Mouse (Mus musculus): ENCODE results near the gene Thbd. TPM values are rescaled to one million over a fixed set of nuclear protein-coding genes. Genes with fewer than 3 reads are reported as not detected.

Gene Thbd
- polyA plus RNA-seq, 1 experiment from 2014 or later, result 23.5 TPM

- no peaks in the 10 kb centered on the region for H3K27me3 ChIP-seq
- H3K4me1 ChIP-seq, result no peaks in the 10 kb centered on the region
- 85% methylated on average over 4 of the region's 4 CpGs for WGBS
- H3K4me2 ChIP-seq (replicated peaks), result no peak overlapping the region
- ATAC-seq (ENCODE audit: low FRiP score, low read depth), result no peak; the same call in 1 of the 2 replicates
- no peak overlapping the region for H3K27ac ChIP-seq (replicated peaks)
- H3K36me3 ChIP-seq, result no peaks in the 10 kb centered on the region
- no peak overlapping the region for H3K4me3 ChIP-seq
- H3K9ac ChIP-seq (replicated peaks), result no peak overlapping the region
- H3K9me3 ChIP-seq, result no peaks in the 10 kb centered on the region
Measured at GRCm38 (mm10) chr2:148442172-148442571, 34.2 kb upstream of the Thbd start.

- H3K4me3 ChIP-seq, result no peak overlapping the region
- no peaks in the 10 kb centered on the region for H3K27me3 ChIP-seq
- no peak for ATAC-seq (ENCODE audit: low FRiP score, low read depth)
- no peaks in the 10 kb centered on the region for H3K36me3 ChIP-seq
- WGBS, result 89% methylated on average over 10 of the region's 10 CpGs
- H3K9ac ChIP-seq (replicated peaks), result no peak overlapping the region
- H3K27ac ChIP-seq (replicated peaks), result no peak overlapping the region
- no peaks in the 10 kb centered on the region for H3K4me1 ChIP-seq
- no peak overlapping the region for H3K4me2 ChIP-seq (replicated peaks)
- H3K9me3 ChIP-seq, result no peaks in the 10 kb centered on the region
Measured at GRCm38 (mm10) chr2:148441421-148441820, 33.4 kb upstream of the Thbd start.

GRCm38 (mm10) chr2:148439691-148440276 is 31.8 kb upstream of the Thbd start:
- WGBS, result 72% methylated on average over 3 of the region's 3 CpGs
- no peaks in the 10 kb centered on the region for H3K9me3 ChIP-seq
- H3K4me3 ChIP-seq, result no peak overlapping the region
- H3K27ac ChIP-seq (replicated peaks), result no peak overlapping the region
- ATAC-seq (ENCODE audit: low FRiP score, low read depth), result no peak
- 0 out of 2 replicates have a peak, but pooled peaks cover 4% of the 10 kb centered on the region for H3K4me1 ChIP-seq
- H3K36me3 ChIP-seq, result no peaks in the 10 kb centered on the region
- H3K4me2 ChIP-seq (replicated peaks), result no peak overlapping the region
- H3K9ac ChIP-seq (replicated peaks), result no peak overlapping the region
- H3K27me3 ChIP-seq, result no peaks in the 10 kb centered on the region

- no peaks in the 10 kb centered on the region for H3K27me3 ChIP-seq
- no peaks in the 10 kb centered on the region for H3K9me3 ChIP-seq
- 28% methylated on average over 3 of the region's 3 CpGs for WGBS
- H3K4me1 ChIP-seq, result 0 out of 2 replicates have a peak, but pooled peaks cover 4% of the 10 kb centered on the region
- H3K36me3 ChIP-seq, result no peaks in the 10 kb centered on the region
- ATAC-seq (ENCODE audit: low FRiP score, low read depth), result no peak
- H3K9ac ChIP-seq (replicated peaks), result no peak overlapping the region
- H3K4me2 ChIP-seq (replicated peaks), result no peak overlapping the region
- no peak overlapping the region for H3K4me3 ChIP-seq
- no peak overlapping the region for H3K27ac ChIP-seq (replicated peaks)
Measured at GRCm38 (mm10) chr2:148436285-148436684, 28.3 kb upstream of the Thbd start.

GRCm38 (mm10) chr2:148432346-148432745 is 24.4 kb upstream of the Thbd start:
- Histone ChIP-seq H3K4me3 (no peak overlapping the region), H3K4me1 (0 out of 2 replicates have a peak, but pooled peaks cover 4% of the 10 kb centered on the region), H3K36me3 (no peaks in the 10 kb centered on the region), H3K9me3 (no peaks in the 10 kb centered on the region), H3K9ac (replicated peaks) (no peak overlapping the region), H3K27ac (replicated peaks) (no peak overlapping the region), H3K27me3 (no peaks in the 10 kb centered on the region), H3K4me2 (replicated peaks) (no peak overlapping the region)
- WGBS, result 66% methylated on average over 2 of the region's 2 CpGs
- no peak for ATAC-seq (ENCODE audit: low FRiP score, low read depth)

GRCm38 (mm10) chr2:148430941-148431340 is 23.0 kb upstream of the Thbd start:
- ATAC-seq (ENCODE audit: low FRiP score, low read depth), result no peak
- H3K4me3 ChIP-seq, result no peak overlapping the region
- no peaks in the 10 kb centered on the region for H3K27me3 ChIP-seq
- no peaks in the 10 kb centered on the region for H3K9me3 ChIP-seq
- no peak overlapping the region for H3K27ac ChIP-seq (replicated peaks)
- no peak overlapping the region for H3K9ac ChIP-seq (replicated peaks)
- WGBS, result 81% methylated on average over 4 of the region's 4 CpGs
- H3K4me2 ChIP-seq (replicated peaks), result no peak overlapping the region
- H3K36me3 ChIP-seq, result no peaks in the 10 kb centered on the region
- H3K4me1 ChIP-seq, result no peaks in the 10 kb centered on the region

- Histone ChIP-seq H3K4me1 (no peaks in the 10 kb centered on the region), H3K4me2 (replicated peaks) (no peak overlapping the region), H3K27ac (replicated peaks) (no peak overlapping the region), H3K9me3 (no peaks in the 10 kb centered on the region), H3K27me3 (no peaks in the 10 kb centered on the region), H3K36me3 (no peaks in the 10 kb centered on the region), H3K9ac (replicated peaks) (no peak overlapping the region), H3K4me3 (no peak overlapping the region)
- no peak for ATAC-seq (ENCODE audit: low FRiP score, low read depth)
Measured at GRCm38 (mm10) chr2:148429001-148429505, 21.1 kb upstream of the Thbd start.

- 92% methylated on average over 3 of the region's 3 CpGs for WGBS
- Histone ChIP-seq H3K4me1 (no peaks in the 10 kb centered on the region), H3K4me3 (no peak overlapping the region), H3K27me3 (no peaks in the 10 kb centered on the region), H3K27ac (replicated peaks) (no peak overlapping the region), H3K9ac (replicated peaks) (no peak overlapping the region), H3K36me3 (no peaks in the 10 kb centered on the region), H3K4me2 (replicated peaks) (no peak overlapping the region), H3K9me3 (no peaks in the 10 kb centered on the region)
- no peak for ATAC-seq (ENCODE audit: low FRiP score, low read depth)
Measured at GRCm38 (mm10) chr2:148428523-148428922, 20.5 kb upstream of the Thbd start.

GRCm38 (mm10) chr2:148427553-148427952 is 19.6 kb upstream of the Thbd start:
- H3K36me3 ChIP-seq, result no peaks in the 10 kb centered on the region
- ATAC-seq (ENCODE audit: low FRiP score, low read depth), result no peak
- H3K4me3 ChIP-seq, result no peak overlapping the region
- no peak overlapping the region for H3K4me2 ChIP-seq (replicated peaks)
- 86% methylated on average over 3 of the region's 3 CpGs for WGBS
- H3K4me1 ChIP-seq, result no peaks in the 10 kb centered on the region
- H3K9ac ChIP-seq (replicated peaks), result no peak overlapping the region
- H3K27ac ChIP-seq (replicated peaks), result no peak overlapping the region
- no peaks in the 10 kb centered on the region for H3K27me3 ChIP-seq
- H3K9me3 ChIP-seq, result no peaks in the 10 kb centered on the region

GRCm38 (mm10) chr2:148425709-148426382 is 17.9 kb upstream of the Thbd start:
- Histone ChIP-seq H3K9me3 (no peaks in the 10 kb centered on the region), H3K4me2 (replicated peaks) (no peak overlapping the region), H3K4me1 (no peaks in the 10 kb centered on the region), H3K27me3 (no peaks in the 10 kb centered on the region), H3K36me3 (no peaks in the 10 kb centered on the region), H3K27ac (replicated peaks) (no peak overlapping the region), H3K4me3 (no peak overlapping the region), H3K9ac (replicated peaks) (no peak overlapping the region)
- WGBS, result 85% methylated on average over 5 of the region's 5 CpGs
- no peak for ATAC-seq (ENCODE audit: low FRiP score, low read depth)

GRCm38 (mm10) chr2:148421706-148422105 is 13.7 kb upstream of the Thbd start:
- Histone ChIP-seq H3K4me2 (replicated peaks) (no peak overlapping the region), H3K9me3 (no peaks in the 10 kb centered on the region), H3K27ac (replicated peaks) (no peak overlapping the region), H3K36me3 (no peaks in the 10 kb centered on the region), H3K9ac (replicated peaks) (no peak overlapping the region), H3K27me3 (no peaks in the 10 kb centered on the region), H3K4me1 (no peaks in the 10 kb centered on the region), H3K4me3 (no peak overlapping the region)
- 54% methylated on average over 1 of the region's 1 CpGs for WGBS
- ATAC-seq (ENCODE audit: low FRiP score, low read depth), result no peak

GRCm38 (mm10) chr2:148421112-148421511 is 13.1 kb upstream of the Thbd start:
- no peaks in the 10 kb centered on the region for H3K9me3 ChIP-seq
- H3K4me2 ChIP-seq (replicated peaks), result no peak overlapping the region
- 76% methylated on average over 1 of the region's 1 CpGs for WGBS
- no peak overlapping the region for H3K27ac ChIP-seq (replicated peaks)
- H3K36me3 ChIP-seq, result no peaks in the 10 kb centered on the region
- H3K9ac ChIP-seq (replicated peaks), result no peak overlapping the region
- no peak for ATAC-seq (ENCODE audit: low FRiP score, low read depth)
- H3K27me3 ChIP-seq, result no peaks in the 10 kb centered on the region
- no peak overlapping the region for H3K4me3 ChIP-seq
- no peaks in the 10 kb centered on the region for H3K4me1 ChIP-seq
